Mouse (Mus musculus): Measurements from ENCODE around the gene 5730522E02Rik. TPM values are rescaled to one million over a fixed set of nuclear protein-coding genes. Genes with fewer than 3 reads are reported as not detected.

The 5730522E02Rik gene
- total and polyA plus RNA-seq, 3 experiments = not detected

DNA sequence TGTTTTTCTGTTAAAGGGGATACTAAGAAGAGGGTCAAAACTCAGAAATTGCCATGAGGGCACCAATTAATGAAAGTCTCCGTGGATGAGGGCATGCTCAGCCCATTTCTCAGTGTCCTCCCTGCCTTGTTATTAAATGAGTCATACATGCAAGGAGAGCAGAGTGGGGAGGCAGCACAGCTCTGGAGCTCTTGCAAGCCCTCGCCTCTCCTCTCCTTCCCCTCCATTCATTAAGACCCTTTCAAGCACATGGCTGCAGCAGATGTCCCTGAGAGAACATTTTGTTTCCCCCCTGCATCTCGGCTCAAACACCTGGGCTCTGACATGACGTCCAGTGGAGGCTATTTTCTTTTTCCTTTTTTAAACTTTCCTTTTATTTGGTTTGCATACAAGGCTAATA lies 138.5 kb downstream of the 5730522E02Rik start:
- H3K36me3 ChIP-seq (ENCODE audit: control insufficient read depth in 1 of 2, insufficient read depth in 2 of 2, low read length in 2 of 2) = no peaks in the 10 kb centered on the region
- TF ChIP-seq ETS1 (IDR thresholded peaks at IDR 0.05; ENCODE audit: low read depth, low read length) (no peak), JUND (IDR thresholded peaks at IDR 0.05; ENCODE audit: low read depth, low read length) (no peak), ZMIZ1 (IDR thresholded peaks at IDR 0.05; ENCODE audit: low read depth, low read length) (no peak), MAFK (IDR thresholded peaks at IDR 0.05; ENCODE audit: borderline replicate concordance, low read depth, low read length) (no peak), RCOR1 (IDR thresholded peaks at IDR 0.05; ENCODE audit: low read depth, low read length) (no peak), NRF1 (IDR thresholded peaks at IDR 0.05; ENCODE audit: insufficient read depth, low read depth, low read length, poor library complexity, severe bottlenecking) (no peak), CTCF (IDR thresholded peaks at IDR 0.05 in 2 of 3, conservative IDR thresholded peaks at IDR 0.05 in 1 of 3; ENCODE audit: control insufficient read depth in 1 of 3, insufficient read depth in 1 of 3, low read depth in 2 of 3, low read length in 3 of 3, poor library complexity in 1 of 3, severe bottlenecking in 1 of 3) (no peak)
- H3K79me2 ChIP-seq (ENCODE audit: control insufficient read depth, insufficient read depth, low read length, poor library complexity) = no peaks in the 10 kb centered on the region
- no peak for DNase-seq (ENCODE audit: low read depth, low spot score)
- no peak overlapping the region for H3K27ac ChIP-seq (ENCODE audit: control insufficient read depth, low read depth, low read length)
- H3K9me3 ChIP-seq (replicated peaks; ENCODE audit: insufficient read depth, low read length) = no peaks in the 10 kb centered on the region
- H3K9ac ChIP-seq (ENCODE audit: control insufficient read depth, low read depth, low read length, poor library complexity, severe bottlenecking) = no peak overlapping the region
- no peaks in the 10 kb centered on the region for H3K4me1 ChIP-seq (ENCODE audit: control insufficient read depth in 1 of 2, insufficient read depth in 2 of 2, low read length in 2 of 2)
- no peaks in the 10 kb centered on the region; a peak in 2 of 4 replicates for H3K27me3 ChIP-seq (ENCODE audit: control insufficient read depth in 1 of 2, insufficient read depth in 2 of 2, low read length in 2 of 2)
- no peak overlapping the region for H3K4me3 ChIP-seq (ENCODE audit: control insufficient read depth in 1 of 2, insufficient read depth in 1 of 2, low read depth in 2 of 2, low read length in 2 of 2)

DNA sequence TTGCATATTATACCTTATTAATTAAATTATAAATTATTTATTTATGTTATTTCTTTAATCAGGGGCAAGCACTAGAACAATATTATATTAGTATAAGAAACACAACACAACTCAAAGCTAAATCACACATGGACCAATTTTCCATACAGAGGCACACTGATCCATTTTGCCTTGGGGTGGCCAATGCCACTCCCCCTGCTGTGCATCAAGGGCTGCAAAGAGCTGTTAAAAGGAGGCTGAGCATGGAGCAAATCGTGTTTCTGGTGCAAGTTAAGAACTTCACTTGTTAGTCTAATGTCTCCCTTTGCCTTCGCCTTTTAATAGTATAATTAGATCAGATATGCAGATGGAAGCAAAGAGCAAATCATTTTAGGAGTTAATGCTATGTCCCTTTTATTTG lies 147.3 kb downstream of the 5730522E02Rik start:
- Histone ChIP-seq H3K9me3 (replicated peaks; ENCODE audit: insufficient read depth, low read length) (no peaks in the 10 kb centered on the region), H3K27ac (ENCODE audit: control insufficient read depth, low read depth, low read length) (no peak overlapping the region), H3K4me3 (ENCODE audit: control insufficient read depth in 1 of 2, insufficient read depth in 1 of 2, low read depth in 2 of 2, low read length in 2 of 2) (no peak overlapping the region), H3K36me3 (ENCODE audit: control insufficient read depth in 1 of 2, insufficient read depth in 2 of 2, low read length in 2 of 2) (no peaks in the 10 kb centered on the region), H3K79me2 (ENCODE audit: control insufficient read depth, insufficient read depth, low read length, poor library complexity) (no peaks in the 10 kb centered on the region), H3K27me3 (ENCODE audit: control insufficient read depth in 1 of 2, insufficient read depth in 2 of 2, low read length in 2 of 2) (peaks cover 3 to 5% of the 10 kb centered on the region in 2 experiments), H3K9ac (ENCODE audit: control insufficient read depth, low read depth, low read length, poor library complexity, severe bottlenecking) (no peak overlapping the region), H3K4me1 (ENCODE audit: control insufficient read depth in 1 of 2, insufficient read depth in 2 of 2, low read length in 2 of 2) (no peaks in the 10 kb centered on the region)
- TF ChIP-seq ELF1 (IDR thresholded peaks at IDR 0.05; ENCODE audit: low read depth, low read length) = no peak
- no peak for TF ChIP-seq POLR2AphosphoS2 (IDR thresholded peaks at IDR 0.05; ENCODE audit: low read length)
- no peak for TF ChIP-seq MEF2A (IDR thresholded peaks at IDR 0.05; ENCODE audit: extremely low read depth, insufficient replicate concordance, low read depth, low read length, poor library complexity, severe bottlenecking)
- no peak for TF ChIP-seq TCF12 (IDR thresholded peaks at IDR 0.05; ENCODE audit: low read depth, low read length)
- no peak for TF ChIP-seq JUND (IDR thresholded peaks at IDR 0.05; ENCODE audit: low read depth, low read length)
- no peak for TF ChIP-seq NRF1 (IDR thresholded peaks at IDR 0.05; ENCODE audit: insufficient read depth, low read depth, low read length, poor library complexity, severe bottlenecking)
- TF ChIP-seq ZNF384 (IDR thresholded peaks at IDR 0.05; ENCODE audit: low read depth, low read length) = no peak
- no peak for TF ChIP-seq MXI1 (IDR thresholded peaks at IDR 0.05; ENCODE audit: low read depth, low read length)
- TF ChIP-seq USF1 (IDR thresholded peaks at IDR 0.05; ENCODE audit: low read depth, low read length) = no peak
- TF ChIP-seq KAT2A (conservative IDR thresholded peaks at IDR 0.05; ENCODE audit: low read depth, low read length) = no peak
- no peak for TF ChIP-seq CTCF (IDR thresholded peaks at IDR 0.05 in 2 of 3, conservative IDR thresholded peaks at IDR 0.05 in 1 of 3; ENCODE audit: control insufficient read depth in 1 of 3, insufficient read depth in 1 of 3, low read depth in 2 of 3, low read length in 3 of 3, poor library complexity in 1 of 3, severe bottlenecking in 1 of 3)
- TF ChIP-seq CHD1 (IDR thresholded peaks at IDR 0.05; ENCODE audit: low read depth, low read length) = no peak
- TF ChIP-seq POLR2AphosphoS5 (IDR thresholded peaks at IDR 0.05; ENCODE audit: borderline replicate concordance, low read depth, low read length) = no peak
- TF ChIP-seq BHLHE40 (IDR thresholded peaks at IDR 0.05; ENCODE audit: borderline replicate concordance, low read depth, low read length) = no peak
- no peak for DNase-seq (ENCODE audit: low read depth, low spot score)

Data from MEL (cell line).